Mouse (Mus musculus) midbrain, embryonic 14.5 days (tissue): Measurements from ENCODE around the gene Tuba1b. TPM values are rescaled to one million over a fixed set of nuclear protein-coding genes. Genes with fewer than 3 reads are reported as not detected.

Experiments used
- ATAC-seq: fragments of 200-750 bp; cut with Nextera tagmentation; 2 replicates; pipeline ENCODE4 v1.8.0; 2017; ENCODE audit warnings: moderate number of reproducible peaks, moderate library complexity; ENCODE audit not compliant: low FRiP score, low TSS enrichment
- DNase-seq: peaks from one replicate; pipeline ENCODE4 v3.0.0-alpha.2; 2015
- H3K27ac ChIP-seq: fragments of 300-500 bp; sonication (generic); replicated peaks from 2 replicates; pipeline ENCODE4 v1.5.1; 2014; ENCODE audit warnings: mild to moderate bottlenecking, low read depth, low read length, moderate library complexity
- H3K27me3 ChIP-seq: fragments of 300-500 bp; sonication (generic); 2 replicates; pipeline ENCODE4 v1.6.1; 2014; ENCODE audit warnings: low read length, control low read depth, mixed read lengths; ENCODE audit not compliant: control insufficient read depth, insufficient read depth
- H3K36me3 ChIP-seq: fragments of 300-500 bp; sonication (generic); 2 replicates; pipeline ENCODE4 v1.6.1; 2014; ENCODE audit warnings: low read length, control low read depth; ENCODE audit not compliant: control insufficient read depth, insufficient read depth
- H3K4me1 ChIP-seq: fragments of 300-500 bp; sonication (generic); 2 replicates; pipeline ENCODE4 v1.6.1; 2014; ENCODE audit warnings: mild to moderate bottlenecking, antibody characterized with exemption, low read length, control low read depth; ENCODE audit not compliant: control insufficient read depth, insufficient read depth
- H3K4me2 ChIP-seq: fragments of 300-500 bp; sonication (generic); 2 replicates; pipeline ENCODE4 v1.6.1; 2014; ENCODE audit warnings: mild to moderate bottlenecking, low read length, moderate library complexity
- H3K4me3 ChIP-seq: fragments of 300-500 bp; sonication (generic); replicated peaks from 2 replicates; pipeline ENCODE4 v1.5.1; 2014; ENCODE audit warnings: low read depth, low read length
- H3K9ac ChIP-seq: fragments of 300-500 bp; sonication (generic); replicated peaks from 2 replicates; pipeline ENCODE4 v1.6.1; 2014; ENCODE audit warnings: mild to moderate bottlenecking, low read length, moderate library complexity
- H3K9me3 ChIP-seq: fragments of 300-500 bp; sonication (generic); 2 replicates; pipeline ENCODE4 v1.6.1; 2016; ENCODE audit warnings: low read length, control low read depth, mixed read lengths; ENCODE audit not compliant: control insufficient read depth
- WGBS: fragments of 180-500 bp; shearing (Covaris S2); extraction: QIAGEN DNeasy Blood & Tissue Kit; methylation state at CpG from one replicate; pipeline ENCODE4 v1.1.7; 2014; 5-methylcytosine and 5-hydroxymethylcytosine counted together
- polyA plus RNA-seq: library from polyadenylated mRNA; unstranded; fragments of >200 nt; fragmentation: Nextera tagmentation; extraction: Ambion mirVana; gene quantifications from 2 replicates; pipeline ENCODE4 v1.2.1, GENCODE M21; 2014

The Tuba1b gene
- 1,095 and 1,120 TPM in 2 replicates for polyA plus RNA-seq

DNA sequence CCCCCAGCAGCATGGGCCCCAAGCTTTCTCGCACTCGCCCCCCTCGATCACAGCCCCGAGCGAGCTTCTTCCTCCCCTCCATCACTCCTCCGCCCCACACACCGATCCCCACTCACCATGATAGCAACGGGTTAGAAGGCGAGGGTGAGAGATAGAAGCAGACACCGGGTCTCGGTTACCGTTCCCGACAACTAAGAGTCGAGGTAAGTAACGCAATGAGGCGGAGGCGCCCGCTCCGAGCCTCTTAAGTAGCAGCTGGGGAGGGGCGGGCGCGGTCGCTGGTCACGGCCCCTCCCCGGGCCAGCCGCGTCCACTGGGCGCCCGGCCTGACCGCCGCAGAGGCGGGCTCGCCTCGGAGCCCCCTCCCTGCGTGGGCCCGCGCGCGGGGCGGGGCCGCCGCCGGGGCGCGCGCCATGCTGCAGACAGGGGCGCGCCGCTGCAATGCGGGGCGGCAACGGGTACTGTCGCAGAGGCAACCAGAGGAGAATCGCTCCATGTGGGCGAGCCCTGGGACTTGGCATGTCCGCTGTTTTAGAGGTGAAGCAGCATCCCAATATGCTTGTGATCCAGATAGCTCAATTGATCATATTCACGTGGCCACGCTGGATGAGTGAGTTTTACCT is at the start of gene Tuba1b:
TSS of gene Tuba1b (minus strand) at position 349 of the 623 bp plus-strand sequence.
- Histone ChIP-seq H3K4me3 (peak within 1 kb of the TSS; percentile 73), H3K27me3 (no peaks in the 10 kb centered on the region), H3K9me3 (no peaks in the 10 kb centered on the region), H3K27ac (peak within 1 kb of the TSS; percentile 98), H3K4me2 (peak within 1 kb of the TSS; percentile 86), H3K4me1 (peaks cover 14% of the 10 kb centered on the region; the same call in 1 of the 2 replicates), H3K36me3 (peaks cover 18% of the 10 kb centered on the region), H3K9ac (peak within 1 kb of the TSS; percentile 84)
- WGBS = under 1% methylated on average over 58 of the region's 58 CpGs
- DNase-seq (peak; percentile 97), ATAC-seq (peak; percentile 95)

DNA sequence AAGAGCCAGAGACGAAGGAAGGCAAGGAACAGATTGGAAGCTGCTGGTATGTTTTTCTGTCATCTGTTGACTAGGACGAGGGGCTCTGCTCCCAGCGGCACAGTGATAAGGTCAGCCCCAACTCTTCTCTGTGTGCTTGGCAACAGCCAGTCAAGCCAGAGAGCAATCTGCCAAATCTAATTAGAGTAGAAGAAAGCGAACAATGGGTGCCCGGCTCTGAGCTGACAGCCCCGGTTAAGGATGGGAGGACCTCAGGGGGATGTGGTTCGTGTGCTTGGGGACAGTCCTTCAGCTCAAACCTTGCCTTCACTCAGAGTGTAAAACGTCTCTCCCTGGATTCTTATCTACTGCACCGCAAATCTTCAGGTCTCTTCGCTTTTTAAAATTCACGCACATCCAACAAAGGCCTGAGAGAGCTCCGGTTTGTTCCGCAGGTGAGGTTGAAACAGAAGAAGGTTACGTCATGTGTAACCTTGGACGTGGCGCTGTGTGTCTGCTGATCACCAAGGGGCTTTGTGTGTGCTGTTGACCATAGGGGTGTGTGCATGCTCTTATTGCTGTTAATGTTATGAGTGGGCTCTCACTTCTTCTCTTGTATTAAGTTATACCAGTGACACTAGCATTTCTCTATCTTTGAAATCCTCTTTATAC is 49.2 kb upstream of the Tuba1b start:
- Histone ChIP-seq H3K27me3 (no peaks in the 10 kb centered on the region), H3K36me3 (no peaks in the 10 kb centered on the region), H3K27ac (peak overlapping the region; percentile 99), H3K9me3 (no peaks in the 10 kb centered on the region), H3K4me2 (peak overlapping the region; percentile 98), H3K9ac (peak overlapping the region; percentile 97), H3K4me3 (peak overlapping the region; percentile 55), H3K4me1 (peaks cover 60% of the 10 kb centered on the region)
- 3% methylated on average over 16 of the region's 16 CpGs for WGBS
- DNase-seq (peak; percentile 88), ATAC-seq (peak; percentile 66)

DNA sequence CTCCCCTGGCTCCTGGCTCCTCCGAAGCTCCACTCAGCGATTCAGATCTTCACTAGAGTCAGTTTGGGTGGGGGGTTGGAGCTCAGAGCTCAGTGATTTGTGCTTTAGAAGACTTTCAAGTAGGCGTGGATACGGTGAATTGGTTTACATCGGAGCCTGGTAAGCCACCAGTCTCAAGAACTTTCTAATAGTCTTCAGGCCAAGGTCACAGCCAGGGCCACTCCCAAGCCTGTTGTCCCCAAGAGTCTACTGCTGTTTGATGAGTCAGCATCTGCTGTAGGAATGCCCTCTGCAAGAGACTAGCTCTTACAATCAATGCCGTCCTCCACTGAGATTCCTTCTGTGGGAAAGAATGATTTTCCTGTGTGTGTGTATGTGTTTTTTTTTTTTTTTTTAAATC is 47.7 kb upstream of the Tuba1b start:
- ATAC-seq (no peak), DNase-seq (no peak)
- Histone ChIP-seq H3K36me3 (no peaks in the 10 kb centered on the region), H3K9ac (no peak overlapping the region; the same call in 1 of the 2 replicates), H3K4me3 (no peak overlapping the region), H3K4me1 (peaks cover 60% of the 10 kb centered on the region), H3K9me3 (no peaks in the 10 kb centered on the region), H3K4me2 (no peak overlapping the region; the same call in 1 of the 2 replicates), H3K27me3 (no peaks in the 10 kb centered on the region), H3K27ac (peak overlapping the region; percentile 99)
- WGBS = 46% methylated on average over 6 of the region's 6 CpGs

DNA sequence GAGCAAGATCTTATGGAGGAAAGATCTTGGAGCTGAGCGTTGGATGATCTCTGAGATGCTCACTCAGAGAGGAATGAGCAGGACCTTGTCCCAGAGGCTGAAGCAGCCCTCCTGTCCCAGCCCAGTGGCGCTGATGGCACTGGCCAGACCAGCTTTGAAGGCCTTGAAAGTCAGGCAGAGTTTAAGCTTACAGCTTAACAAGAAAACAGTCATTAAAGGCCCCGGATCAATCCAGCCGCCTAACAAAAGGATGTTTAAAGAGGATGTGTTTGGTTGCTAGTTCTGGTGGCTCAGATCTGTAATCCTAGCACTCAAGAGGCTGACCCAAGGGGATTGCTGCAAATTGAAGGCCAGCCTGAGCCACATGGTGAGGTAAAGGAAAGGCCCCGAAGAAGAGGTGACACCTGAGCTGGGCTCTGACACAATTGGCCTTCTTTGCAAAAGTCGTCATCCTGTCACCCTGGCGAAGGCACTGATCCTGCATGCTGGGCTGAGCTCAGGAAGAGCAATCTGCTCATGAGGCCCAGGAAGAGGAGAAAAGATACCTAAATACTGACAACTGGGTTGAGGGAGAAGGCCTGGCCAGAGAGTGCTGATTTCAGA is 45.7 kb upstream of the Tuba1b start:
- DNase-seq = no peak
- ATAC-seq = no peak
- peaks cover 58% of the 10 kb centered on the region for H3K4me1 ChIP-seq
- H3K27ac ChIP-seq = peak overlapping the region; percentile 92
- H3K9me3 ChIP-seq = no peaks in the 10 kb centered on the region
- no peaks in the 10 kb centered on the region for H3K27me3 ChIP-seq
- H3K9ac ChIP-seq = no peak overlapping the region
- no peak overlapping the region for H3K4me2 ChIP-seq
- no peaks in the 10 kb centered on the region for H3K36me3 ChIP-seq
- no peak overlapping the region for H3K4me3 ChIP-seq
- WGBS = 24% methylated on average over 7 of the region's 7 CpGs

DNA sequence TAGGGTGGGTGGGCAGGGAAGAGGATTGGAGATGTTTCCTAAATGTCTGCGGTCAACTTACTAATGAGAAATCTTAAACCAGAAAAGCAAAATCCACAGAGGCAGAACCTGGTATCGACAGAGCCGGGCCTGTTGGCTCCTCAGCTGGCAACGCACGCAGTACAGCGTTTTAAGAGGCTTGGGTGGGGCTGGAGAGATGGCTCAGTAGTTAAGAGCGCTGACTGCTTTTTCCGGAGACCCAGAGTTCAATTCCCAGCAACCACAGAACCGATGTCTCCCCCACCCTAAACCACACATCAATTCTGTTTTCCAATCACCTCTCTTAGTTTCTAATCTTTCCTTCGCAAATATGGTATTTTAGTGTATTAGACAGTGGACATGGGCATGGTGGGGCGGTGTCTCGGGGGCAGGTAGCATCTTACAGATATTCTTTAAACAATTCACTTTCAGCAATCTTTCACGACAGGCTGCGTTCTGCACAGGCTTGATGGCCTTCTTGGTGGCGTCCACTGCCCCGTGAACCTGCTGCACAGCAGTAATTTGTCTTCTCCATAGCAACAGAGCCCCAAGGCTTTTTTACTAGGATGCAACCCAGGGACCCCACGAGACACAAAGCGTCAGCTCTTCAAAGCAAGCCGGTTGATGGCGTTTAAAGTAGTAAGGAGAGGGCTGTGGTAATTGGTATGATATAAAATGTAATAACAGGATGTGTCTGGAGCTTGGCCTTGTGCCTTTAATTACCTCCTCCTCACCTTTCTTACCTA is 44.2 kb upstream of the Tuba1b start:
- H3K36me3 ChIP-seq = no peaks in the 10 kb centered on the region
- H3K27me3 ChIP-seq = no peaks in the 10 kb centered on the region
- ATAC-seq = no peak
- peak overlapping the region; percentile 58 for H3K4me2 ChIP-seq
- WGBS = 27% methylated on average over 20 of the region's 20 CpGs
- no peaks in the 10 kb centered on the region for H3K9me3 ChIP-seq
- H3K9ac ChIP-seq = peak overlapping the region; percentile 45
- peak overlapping the region; percentile 17 for H3K4me3 ChIP-seq
- peaks cover 54% of the 10 kb centered on the region for H3K4me1 ChIP-seq
- peak; percentile 78 for DNase-seq
- H3K27ac ChIP-seq = peak overlapping the region; percentile 92

DNA sequence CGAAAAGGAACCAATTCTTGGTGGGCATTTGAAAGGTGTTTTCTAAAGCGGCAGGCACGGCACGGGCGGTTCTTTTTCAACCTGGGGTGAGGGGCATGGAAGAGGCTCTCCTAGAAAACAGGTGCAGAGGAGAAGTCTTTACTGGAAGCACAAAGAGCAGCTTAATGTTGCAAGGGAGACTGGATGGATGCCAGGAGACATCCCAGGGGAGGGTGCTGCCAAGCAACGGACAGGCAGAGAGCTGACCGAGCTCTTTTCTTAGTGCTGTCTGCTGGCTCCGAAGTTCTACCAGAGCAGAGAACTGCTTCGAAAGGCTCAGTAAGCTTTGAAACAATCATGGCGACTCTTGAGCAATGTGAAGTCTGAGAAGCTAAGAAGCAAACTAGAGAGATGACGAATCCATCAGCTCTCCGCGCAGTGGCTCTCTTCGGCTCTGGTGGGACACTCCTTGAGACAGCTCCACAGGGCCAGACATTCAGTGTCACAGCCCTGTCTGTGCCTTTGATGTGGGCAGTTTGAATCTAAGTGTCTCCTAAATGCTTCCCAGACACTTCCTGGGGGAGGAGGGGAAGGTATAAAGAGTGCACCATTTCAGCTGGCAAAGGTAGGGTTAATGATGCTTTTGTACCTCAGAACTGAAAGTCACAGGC is 43.5 kb upstream of the Tuba1b start:
- no peaks in the 10 kb centered on the region for H3K9me3 ChIP-seq
- peak overlapping the region; percentile 58 for H3K4me2 ChIP-seq
- DNase-seq (peak; percentile 92), ATAC-seq (peak; percentile 74; the same call in 1 of the 2 replicates)
- H3K36me3 ChIP-seq = no peaks in the 10 kb centered on the region
- 16% methylated on average over 14 of the region's 14 CpGs for WGBS
- peaks cover 50% of the 10 kb centered on the region for H3K4me1 ChIP-seq
- H3K4me3 ChIP-seq = peak overlapping the region; percentile 17
- H3K9ac ChIP-seq = peak overlapping the region; percentile 45
- peak overlapping the region; percentile 92 for H3K27ac ChIP-seq
- H3K27me3 ChIP-seq = no peaks in the 10 kb centered on the region

DNA sequence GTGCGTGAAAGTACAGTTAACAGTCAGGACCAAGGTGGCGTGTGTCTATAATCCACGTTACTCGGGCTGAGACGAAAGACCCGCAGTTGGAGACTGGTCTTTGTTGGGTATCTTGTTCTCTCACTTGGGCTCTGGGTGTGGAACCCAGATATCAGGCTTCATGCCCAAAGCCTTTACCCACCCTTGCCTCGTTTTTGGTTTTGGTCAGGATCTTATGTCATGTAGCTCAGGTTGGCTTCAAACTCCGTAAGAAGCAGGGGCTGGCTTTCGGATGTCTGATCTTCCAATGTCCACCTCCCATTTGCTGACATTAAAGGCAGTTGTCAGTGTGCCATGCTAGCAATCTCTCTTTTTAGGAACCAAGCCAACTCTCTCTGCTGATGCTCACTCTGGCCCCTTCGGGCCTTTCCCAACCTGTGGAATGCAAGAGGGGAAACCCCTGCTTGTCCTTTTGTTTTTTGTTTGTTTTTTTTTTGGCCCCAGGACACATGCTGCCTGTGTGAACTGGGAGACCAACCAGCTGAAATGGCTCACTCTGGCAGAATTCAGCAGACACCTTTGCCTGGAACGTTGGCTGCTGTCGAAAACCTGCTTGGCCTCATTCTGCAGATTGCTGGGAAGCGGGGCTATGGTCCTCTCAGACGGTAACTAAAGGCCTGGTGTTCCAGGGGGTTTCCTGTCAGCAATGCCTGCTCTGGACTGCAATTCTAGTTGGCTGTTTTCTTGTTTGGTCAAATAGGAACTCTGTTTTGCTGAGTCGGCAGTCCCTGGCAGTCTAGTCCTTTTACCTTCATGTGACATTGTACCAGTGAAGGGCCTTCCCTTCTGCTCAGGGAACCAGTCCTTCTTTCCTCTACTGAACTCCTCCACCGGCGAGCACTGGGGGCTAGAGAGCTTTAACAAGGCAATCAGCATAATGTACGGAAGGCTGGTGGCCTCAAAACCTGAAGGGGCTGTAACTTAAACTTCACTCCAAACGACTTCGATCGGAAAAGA is 42.7 kb upstream of the Tuba1b start:
- no peaks in the 10 kb centered on the region for H3K36me3 ChIP-seq
- no peaks in the 10 kb centered on the region for H3K27me3 ChIP-seq
- peak overlapping the region; percentile 45 for H3K9ac ChIP-seq
- H3K9me3 ChIP-seq = no peaks in the 10 kb centered on the region
- peaks cover 48% of the 10 kb centered on the region for H3K4me1 ChIP-seq
- ATAC-seq = no peak; the same call in 1 of the 2 replicates
- H3K4me2 ChIP-seq = peak overlapping the region; percentile 58
- peak; percentile 53 for DNase-seq
- H3K4me3 ChIP-seq = peak overlapping the region; percentile 17; the same call in 1 of the 2 replicates
- H3K27ac ChIP-seq = peak overlapping the region; percentile 92
- 56% methylated on average over 21 of the region's 21 CpGs for WGBS
